Mouse (Mus musculus) layer of hippocampus, adult 11-12 months (tissue): ENCODE measurements around the gene Actr2.
"Not testable (repeated sequence)": the region's sequence is repeated elsewhere in the genome, so short reads cannot be mapped to it uniquely, and the experiment has no call there.

Experiments
- DNase-seq: peaks from one replicate; pipeline ENCODE4 v3.0.0; 2022; ENCODE audit warnings: low spot score

Gene Actr2

GRCm38 (mm10) chr11:20112741-20113480 is at the start of gene Actr2:
Gene Actr2 (minus strand): TSS chr11:20112913.
- DNase-seq = peak; percentile 96

GRCm38 (mm10) chr11:20158879-20159278 is 46.2 kb upstream of the Actr2 start:
- DNase-seq = no peak

- DNase-seq = not testable (repeated sequence)
These were observed 40.8 kb upstream of the Actr2 start for GRCm38 (mm10) chr11:20153542-20153941.

- no peak for DNase-seq
These were observed 39.6 kb upstream of the Actr2 start for GRCm38 (mm10) chr11:20152107-20152901.

GRCm38 (mm10) chr11:20151290-20151689 is 38.6 kb upstream of the Actr2 start:
- DNase-seq = no peak

- no peak for DNase-seq
These were observed 37.2 kb upstream of the Actr2 start for GRCm38 (mm10) chr11:20149936-20150335.

- DNase-seq = no peak
These were observed 32.7 kb upstream of the Actr2 start for GRCm38 (mm10) chr11:20145383-20145782.

- DNase-seq = no peak
These were observed 32.0 kb upstream of the Actr2 start for GRCm38 (mm10) chr11:20144536-20145263.

- not testable (repeated sequence) for DNase-seq
These were observed 31.0 kb upstream of the Actr2 start for GRCm38 (mm10) chr11:20143687-20144086.

- no peak for DNase-seq
These were observed 29.8 kb upstream of the Actr2 start for GRCm38 (mm10) chr11:20142516-20142915.

- DNase-seq = no peak
These were observed 27.6 kb upstream of the Actr2 start for GRCm38 (mm10) chr11:20140286-20140685.

- DNase-seq = no peak
These were observed 27.0 kb upstream of the Actr2 start for GRCm38 (mm10) chr11:20139711-20140110.

GRCm38 (mm10) chr11:20138498-20139208 is 25.9 kb upstream of the Actr2 start:
- DNase-seq = no peak

GRCm38 (mm10) chr11:20137872-20138271 is 25.2 kb upstream of the Actr2 start:
- no peak for DNase-seq

- no peak for DNase-seq
These were observed 23.6 kb upstream of the Actr2 start for GRCm38 (mm10) chr11:20136314-20136713.

GRCm38 (mm10) chr11:20134869-20135268 is 22.2 kb upstream of the Actr2 start:
- not testable (repeated sequence) for DNase-seq

GRCm38 (mm10) chr11:20133721-20134120 is 21.0 kb upstream of the Actr2 start:
- no peak for DNase-seq

GRCm38 (mm10) chr11:20132955-20133562 is 20.3 kb upstream of the Actr2 start:
- DNase-seq = peak; percentile 83

GRCm38 (mm10) chr11:20126673-20127516 is 14.2 kb upstream of the Actr2 start:
- no peak for DNase-seq

GRCm38 (mm10) chr11:20125423-20125822 is 12.7 kb upstream of the Actr2 start:
- DNase-seq = no peak

- DNase-seq = no peak
These were observed 4.0 kb upstream of the Actr2 start for GRCm38 (mm10) chr11:20116701-20117100.
